Mouse (Mus musculus) CH12F3 (cell line): Measurements from ENCODE around the gene Phactr2.

Experiments used
- in situ Hi-C: fragments of 300-500 bp; cut with MboI; formaldehyde crosslinking; loops from 2 replicates; pipeline ENCODE4 v1.14.3; 2020; ENCODE audit warnings: low sequenced_read_pairs

Gene Phactr2

GRCm38 (mm10) chr10:13448283-13449045 is 25.7 kb downstream of the Phactr2 start:
- in situ Hi-C loops = no loop called here

- in situ Hi-C loops = no loop called here
These were observed 27.4 kb downstream of the Phactr2 start for GRCm38 (mm10) chr10:13446791-13447249.

GRCm38 (mm10) chr10:13444257-13444656 is 30.0 kb downstream of the Phactr2 start:
- in situ Hi-C loops = no loop called here

- in situ Hi-C loops = no loop called here
These were observed 30.6 kb downstream of the Phactr2 start for GRCm38 (mm10) chr10:13443647-13444046.

GRCm38 (mm10) chr10:13440292-13440691 is 33.9 kb downstream of the Phactr2 start:
- in situ Hi-C loops = no loop called here

GRCm38 (mm10) chr10:13438118-13438821 is 35.9 kb downstream of the Phactr2 start:
- in situ Hi-C loops = no loop called here

- in situ Hi-C loops = no loop called here
These were observed 37.2 kb downstream of the Phactr2 start for GRCm38 (mm10) chr10:13437011-13437410.

- in situ Hi-C loops = no loop called here
These were observed 41.2 kb downstream of the Phactr2 start for GRCm38 (mm10) chr10:13433016-13433415.

GRCm38 (mm10) chr10:13431641-13432540 is 42.3 kb downstream of the Phactr2 start:
- in situ Hi-C loops = no loop called here

- in situ Hi-C loops = loop anchor here (5.0 kb wide), 2 partner anchors 342 to 407 kb away; no protein-coding TSS in a partner anchor
These were observed 44.4 kb downstream of the Phactr2 start for GRCm38 (mm10) chr10:13429766-13430165.

GRCm38 (mm10) chr10:13429240-13429639 is 45.0 kb downstream of the Phactr2 start:
- in situ Hi-C loops = loop anchor here (5.0 kb wide), 2 partner anchors 342 to 407 kb away; no protein-coding TSS in a partner anchor

- in situ Hi-C loops = loop anchor here (5.0 kb wide), 2 partner anchors 341 to 406 kb away; no protein-coding TSS in a partner anchor
These were observed 45.7 kb downstream of the Phactr2 start for GRCm38 (mm10) chr10:13428536-13428935.

GRCm38 (mm10) chr10:13427599-13427998 is 46.6 kb downstream of the Phactr2 start:
- in situ Hi-C loops = loop anchor here (5.0 kb wide), 2 partner anchors 340 to 405 kb away; no protein-coding TSS in a partner anchor

GRCm38 (mm10) chr10:13425198-13425597 is 49.0 kb downstream of the Phactr2 start:
- in situ Hi-C loops = loop anchor here (5.0 kb wide), 2 partner anchors 338 to 403 kb away; no protein-coding TSS in a partner anchor

- in situ Hi-C loops = no loop called here
These were observed 49.7 kb downstream of the Phactr2 start for GRCm38 (mm10) chr10:13424508-13424907.

GRCm38 (mm10) chr10:13424015-13424414 is 50.2 kb downstream of the Phactr2 start:
- in situ Hi-C loops = no loop called here

- in situ Hi-C loops = no loop called here
These were observed 52.1 kb downstream of the Phactr2 start for GRCm38 (mm10) chr10:13422121-13422520.

GRCm38 (mm10) chr10:13419246-13419645 is 55.0 kb downstream of the Phactr2 start:
- in situ Hi-C loops = no loop called here

- in situ Hi-C loops = no loop called here
These were observed 58.6 kb downstream of the Phactr2 start for GRCm38 (mm10) chr10:13415489-13416104.
